Comparison of ENCODE assay signal across 8 mouse cellular contexts in genomic region chr12:80757751-80758558, GRCm38 (mm10). TPM values are rescaled to one million over a fixed set of nuclear protein-coding genes. Genes with fewer than 3 reads are reported as not detected.
DNase-seq lines count a peak whose midpoint lies in the region; ATAC-seq and TF ChIP-seq lines count a peak whose summit lies in the region.

No protein-coding gene starts in this region.

- peak overlapping the region; percentile 44 for H3K4me3 ChIP-seq in erythroblast, embryonic 14.5 days (replicated peaks)
- H3K4me3 ChIP-seq in embryonic facial prominence, embryonic 10.5 days: peak overlapping the region; percentile 66
- H3K4me3 ChIP-seq in heart, embryonic 13.5 days: peak overlapping the region; percentile 60
- H3K4me3 ChIP-seq in kidney, postnatal 0 days (replicated peaks; ENCODE audit: low read depth, low read length): peak overlapping the region; percentile 50
- H3K4me3 ChIP-seq in stomach, embryonic 14.5 days (ENCODE audit: low read depth, low read length): peak overlapping the region; percentile 50

- H3K27ac ChIP-seq in embryonic facial prominence, embryonic 10.5 days (replicated peaks): peak overlapping the region; percentile 84
- H3K27ac ChIP-seq in heart, embryonic 13.5 days (replicated peaks): no peak overlapping the region
- peak overlapping the region; percentile 13; the same call in 1 of the 2 replicates for H3K27ac ChIP-seq in kidney, postnatal 0 days
- 0 out of 2 replicates have a peak overlapping the region, but pooled peaks have one; percentile 30 for H3K27ac ChIP-seq in stomach, embryonic 14.5 days (ENCODE audit: low read length)

- TF ChIP-seq CTCF in kidney, postnatal 0 days (IDR thresholded peaks at IDR 0.05; ENCODE audit: low read depth): no peak

- no peak for ATAC-seq in erythroblast, adult 5-6 weeks (replicated peaks; ENCODE audit: low FRiP score, poor library complexity, severe bottlenecking)
- ATAC-seq in heart, embryonic 13.5 days (ENCODE audit: extremely low read depth, insufficient number of reproducible peaks, low FRiP score, low TSS enrichment): peak; percentile 44; the same call in 1 of the 2 replicates
- ATAC-seq in kidney, postnatal 0 days (replicated peaks; ENCODE audit: low FRiP score, low read depth): peak; percentile 76
- peak; percentile 85 for ATAC-seq in stomach, embryonic 14.5 days (ENCODE audit: insufficient number of reproducible peaks, insufficient read depth, low FRiP score, low read depth)

- H3K4me2 ChIP-seq in heart, embryonic 13.5 days: peak overlapping the region; percentile 89
- peak overlapping the region; percentile 94 for H3K4me2 ChIP-seq in kidney, postnatal 0 days (ENCODE audit: low read length)
- H3K4me2 ChIP-seq in stomach, embryonic 14.5 days (replicated peaks; ENCODE audit: low read depth, low read length): peak overlapping the region; percentile 97

- H3K4me1 ChIP-seq in erythroblast, embryonic 14.5 days (ENCODE audit: control insufficient read depth): peaks cover 21% of the 10 kb centered on the region
- peaks cover 32% of the 10 kb centered on the region for H3K4me1 ChIP-seq in embryonic facial prominence, embryonic 10.5 days
- peaks cover 33% of the 10 kb centered on the region for H3K4me1 ChIP-seq in heart, embryonic 13.5 days
- peaks cover 30% of the 10 kb centered on the region for H3K4me1 ChIP-seq in kidney, postnatal 0 days (replicated peaks; ENCODE audit: insufficient read depth, low read length)
- H3K4me1 ChIP-seq in stomach, embryonic 14.5 days (ENCODE audit: control insufficient read depth, insufficient read depth, low read length): peaks cover 22% of the 10 kb centered on the region

- peak overlapping the region; percentile 61 for H3K9ac ChIP-seq in heart, embryonic 13.5 days
- peak overlapping the region; percentile 50 for H3K9ac ChIP-seq in kidney, postnatal 0 days (ENCODE audit: low read depth, low read length)
- peak overlapping the region; percentile 33; the same call in 1 of the 2 replicates for H3K9ac ChIP-seq in stomach, embryonic 14.5 days (replicated peaks; ENCODE audit: low read depth, low read length)

- 15% methylated on average over 122 of the region's 122 CpGs for WGBS in embryonic facial prominence, embryonic 10.5 days
- under 1% methylated on average over 107 of the region's 122 CpGs for WGBS in heart, embryonic 13.5 days
- WGBS in kidney, postnatal 0 days: 1% methylated on average over 118 of the region's 122 CpGs
- WGBS in stomach, embryonic 14.5 days: under 1% methylated on average over 120 of the region's 122 CpGs

- peaks cover 22% of the 10 kb centered on the region; the same call in 1 of the 2 replicates for H3K9me3 ChIP-seq in erythroblast, embryonic 14.5 days (ENCODE audit: control insufficient read depth, low read length)
- peaks cover 23% of the 10 kb centered on the region for H3K9me3 ChIP-seq in embryonic facial prominence, embryonic 10.5 days
- no peaks in the 10 kb centered on the region for H3K9me3 ChIP-seq in heart, embryonic 13.5 days
- H3K9me3 ChIP-seq in kidney, postnatal 0 days (replicated peaks; ENCODE audit: low read length): no peaks in the 10 kb centered on the region
- H3K9me3 ChIP-seq in stomach, embryonic 14.5 days (ENCODE audit: control insufficient read depth, low read depth, low read length): no peaks in the 10 kb centered on the region

- peaks cover 94% of the 10 kb centered on the region for H3K27me3 ChIP-seq in erythroblast, embryonic 14.5 days (ENCODE audit: control insufficient read depth)
- H3K27me3 ChIP-seq in embryonic facial prominence, embryonic 10.5 days (replicated peaks; ENCODE audit: low read depth, poor library complexity, severe bottlenecking): peaks cover 67% of the 10 kb centered on the region
- peaks cover 98% of the 10 kb centered on the region for H3K27me3 ChIP-seq in heart, embryonic 13.5 days (replicated peaks)
- peaks cover 53% of the 10 kb centered on the region for H3K27me3 ChIP-seq in kidney, postnatal 0 days (ENCODE audit: insufficient read depth, low read length)
- peaks cover 34% of the 10 kb centered on the region for H3K27me3 ChIP-seq in stomach, embryonic 14.5 days (ENCODE audit: control insufficient read depth, insufficient read depth, low read length)

- peak; percentile 82 for DNase-seq in embryonic facial prominence, embryonic 10.5 days (ENCODE audit: low spot score)
- DNase-seq in kidney, postnatal 0 days (ENCODE audit: low spot score): peak; percentile 75
- peak; percentile 75 to 87 for DNase-seq in lung, postnatal 4 days
- DNase-seq in right cerebral cortex, postnatal 25 days: no peak

- no peaks in the 10 kb centered on the region for H3K36me3 ChIP-seq in erythroblast, embryonic 14.5 days (ENCODE audit: control insufficient read depth)
- H3K36me3 ChIP-seq in embryonic facial prominence, embryonic 10.5 days (replicated peaks): peaks cover 57% of the 10 kb centered on the region
- H3K36me3 ChIP-seq in heart, embryonic 13.5 days: no peaks in the 10 kb centered on the region
- H3K36me3 ChIP-seq in kidney, postnatal 0 days (ENCODE audit: insufficient read depth, low read length): no peaks in the 10 kb centered on the region
- no peaks in the 10 kb centered on the region for H3K36me3 ChIP-seq in stomach, embryonic 14.5 days (ENCODE audit: control insufficient read depth, insufficient read depth, low read length)

RNA-seq across cellular contexts. Expression of gene Ccdc177, which starts 2.5 kb away (rescaled TPM):
- not detected in 2 replicates for polyA plus RNA-seq in erythroblast, embryonic 14.5 days (2012)
- not detected in 2 replicates for total RNA-seq in erythroblast, adult 5-6 weeks (2015; ENCODE audit: low replicate concordance)
- total RNA-seq in erythroblast, adult 5-6 weeks (2017; ENCODE audit: low replicate concordance): not detected in 2 replicates
- polyA plus RNA-seq in embryonic facial prominence, embryonic 10.5 days (2016; fragmentation: Nextera tagmentation; extraction: Ambion mirVana): 0.52 and 0.59 TPM in 2 replicates
- 0.03 TPM in 1 of 2 replicates, not detected in the other for polyA plus RNA-seq in heart, embryonic 13.5 days (2015; fragmentation: Nextera tagmentation; extraction: Ambion mirVana)
- 0.08 and 0.09 TPM in 2 replicates for polyA plus RNA-seq in kidney, postnatal 0 days (2015; fragmentation: Nextera tagmentation; extraction: Ambion mirVana)
- 0.25 and 0.26 TPM in 2 replicates for polyA plus RNA-seq in stomach, embryonic 14.5 days (2014; fragmentation: Nextera tagmentation; extraction: Ambion mirVana)

RNA-seq across cellular contexts. Expression of gene Susd6, which starts 32.4 kb away (rescaled TPM):
- 1.1 and 1.2 TPM in 2 replicates for polyA plus RNA-seq in erythroblast, embryonic 14.5 days (2012)
- 16.3 and 16.7 TPM in 2 replicates for total RNA-seq in erythroblast, adult 5-6 weeks (2015; ENCODE audit: low replicate concordance)
- 32.7 and 36.2 TPM in 2 replicates for total RNA-seq in erythroblast, adult 5-6 weeks (2017; ENCODE audit: low replicate concordance)
- polyA plus RNA-seq in embryonic facial prominence, embryonic 10.5 days (2016; fragmentation: Nextera tagmentation; extraction: Ambion mirVana): 13.6 and 13.8 TPM in 2 replicates
- 13.6 and 14.3 TPM in 2 replicates for polyA plus RNA-seq in heart, embryonic 13.5 days (2015; fragmentation: Nextera tagmentation; extraction: Ambion mirVana)
- 16.1 and 16.5 TPM in 2 replicates for polyA plus RNA-seq in kidney, postnatal 0 days (2015; fragmentation: Nextera tagmentation; extraction: Ambion mirVana)
- 20.8 and 22.6 TPM in 2 replicates for polyA plus RNA-seq in stomach, embryonic 14.5 days (2014; fragmentation: Nextera tagmentation; extraction: Ambion mirVana)
